Mouse (Mus musculus): ENCODE results near the gene Capn7. TPM values are rescaled to one million over a fixed set of nuclear protein-coding genes. Genes with fewer than 3 reads are reported as not detected.

The Capn7 gene
- polyA plus RNA-seq, 1 experiment from 2014 or later, result 36.8 TPM

Other genes with a start within 250 kb of the Capn7 start
- gene Smim4, start 207.7 kb upstream of the Capn7 start, polyA plus RNA-seq (2014; fragmentation: Nextera tagmentation; extraction: Ambion mirVana), result 61.6 and 66.5 TPM in 2 replicates
- gene Nt5dc2, start 205.6 kb upstream of the Capn7 start, polyA plus RNA-seq (2014; fragmentation: Nextera tagmentation; extraction: Ambion mirVana), result 569 and 606 TPM in 2 replicates
- gene Stab1, start 168.0 kb upstream of the Capn7 start, polyA plus RNA-seq (2014; fragmentation: Nextera tagmentation; extraction: Ambion mirVana), result 15.5 and 15.7 TPM in 2 replicates
- gene Tnnc1, start 128.3 kb upstream of the Capn7 start, polyA plus RNA-seq (2014; fragmentation: Nextera tagmentation; extraction: Ambion mirVana), result 16.6 and 18.7 TPM in 2 replicates
- 346 and 377 TPM in 2 replicates for gene Nisch, start 119.7 kb upstream of the Capn7 start, polyA plus RNA-seq (2014; fragmentation: Nextera tagmentation; extraction: Ambion mirVana)
- gene Sema3g, start 118.8 kb upstream of the Capn7 start, polyA plus RNA-seq (2014; fragmentation: Nextera tagmentation; extraction: Ambion mirVana), result 0.09 and 0.20 TPM in 2 replicates
- gene Phf7, start 85.3 kb upstream of the Capn7 start, polyA plus RNA-seq (2014; fragmentation: Nextera tagmentation; extraction: Ambion mirVana), result 12.7 and 13.5 TPM in 2 replicates
- 111 and 112 TPM in 2 replicates for gene Bap1, start 85.2 kb upstream of the Capn7 start, polyA plus RNA-seq (2014; fragmentation: Nextera tagmentation; extraction: Ambion mirVana)
- 9.1 and 9.4 TPM in 2 replicates for gene Dnah1, start 12.7 kb upstream of the Capn7 start, polyA plus RNA-seq (2014; fragmentation: Nextera tagmentation; extraction: Ambion mirVana)
- gene Sh3bp5, start 99.4 kb downstream of the Capn7 start, polyA plus RNA-seq (2014; fragmentation: Nextera tagmentation; extraction: Ambion mirVana), result 26.7 and 33.4 TPM in 2 replicates
- 29.3 and 31.5 TPM in 2 replicates for gene Eaf1, start 157.8 kb downstream of the Capn7 start, polyA plus RNA-seq (2014; fragmentation: Nextera tagmentation; extraction: Ambion mirVana)
- 90.7 and 92.8 TPM in 2 replicates for gene Mettl6, start 158.4 kb downstream of the Capn7 start, polyA plus RNA-seq (2014; fragmentation: Nextera tagmentation; extraction: Ambion mirVana)